Comparison of ENCODE assay signal across 9 mouse cellular contexts in genomic region chr16:9768356-9768755, GRCm38 (mm10).
A peak's percentile ranks its signal among the peaks of the same experiment; 100 is the strongest.
DNase-seq lines count a peak whose midpoint lies in the region; ATAC-seq lines count a peak whose summit lies in the region.
"Had no signal": no experiment of that assay in that cellular context is flagged by ENCODE, and none has a peak within 500 bp of the region (broad histone marks: within the 10 kb centered on the region; RNA-seq: fewer than 3 reads in every experiment).

No protein-coding gene starts in this region.

- no peak overlapping the region for H3K4me3 ChIP-seq in neural tube, embryonic 14.5 days (ENCODE audit: low read depth, low read length)
- H3K4me3 ChIP-seq in midbrain, embryonic 10.5 days = no peak overlapping the region
- H3K4me3 ChIP-seq: heart, embryonic 10.5 days had no signal

- no peaks in the 10 kb centered on the region for H3K27me3 ChIP-seq in neural tube, embryonic 14.5 days (ENCODE audit: control insufficient read depth, insufficient read depth, low read length)
- no peaks in the 10 kb centered on the region for H3K27me3 ChIP-seq in midbrain, embryonic 10.5 days (ENCODE audit: low read depth, poor library complexity, severe bottlenecking)

- no peak overlapping the region for H3K4me2 ChIP-seq in neural tube, embryonic 14.5 days (ENCODE audit: low read depth, low read length)

- no peak overlapping the region for H3K9ac ChIP-seq in neural tube, embryonic 14.5 days (replicated peaks; ENCODE audit: low read depth, low read length)

- ATAC-seq in neural tube, embryonic 14.5 days (ENCODE audit: low read depth) = 0 out of 2 replicates have a peak, but pooled peaks have one; percentile 54

- no peaks in the 10 kb centered on the region for H3K9me3 ChIP-seq in neural tube, embryonic 14.5 days (ENCODE audit: control insufficient read depth, low read length)
- H3K9me3 ChIP-seq in midbrain, embryonic 10.5 days (replicated peaks) = no peaks in the 10 kb centered on the region
- H3K9me3 ChIP-seq: heart, embryonic 10.5 days had no signal

- 69% methylated on average over 5 of the region's 5 CpGs for WGBS in neural tube, embryonic 14.5 days
- 91% methylated on average over 5 of the region's 5 CpGs for WGBS in midbrain, embryonic 10.5 days

- no peaks in the 10 kb centered on the region for H3K36me3 ChIP-seq in neural tube, embryonic 14.5 days (ENCODE audit: control insufficient read depth, insufficient read depth, low read length)
- no peaks in the 10 kb centered on the region for H3K36me3 ChIP-seq in midbrain, embryonic 10.5 days
- H3K36me3 ChIP-seq: heart, embryonic 10.5 days had no signal

- no peak for DNase-seq in neural tube, embryonic 10.5 days (ENCODE audit: extremely low spot score, low spot score)
- DNase-seq in cerebellum, postnatal 14 days = peak; percentile 89 to 92
- DNase-seq in layer of hippocampus, postnatal 25 days (ENCODE audit: extremely low spot score in 1 of 2, low spot score in 1 of 2) = peak; percentile 60 to 73
- peak; percentile 86 for DNase-seq in telencephalon, adult 2 months (ENCODE audit: low read depth, low spot score)
- no peak for DNase-seq in B cell, adult 2 months
- DNase-seq in midbrain, embryonic 10.5 days (ENCODE audit: low spot score) = no peak
- DNase-seq: thymus, postnatal 14 days had no signal

- no peaks in the 10 kb centered on the region for H3K4me1 ChIP-seq in neural tube, embryonic 14.5 days (ENCODE audit: control insufficient read depth, insufficient read depth, low read length)
- H3K4me1 ChIP-seq in midbrain, embryonic 10.5 days = no peaks in the 10 kb centered on the region
- H3K4me1 ChIP-seq: heart, embryonic 10.5 days had no signal

- no peak overlapping the region for H3K27ac ChIP-seq in neural tube, embryonic 14.5 days (ENCODE audit: low read depth, low read length)
- H3K27ac ChIP-seq in midbrain, embryonic 10.5 days (replicated peaks) = no peak overlapping the region
- H3K27ac ChIP-seq: heart, embryonic 10.5 days had no signal

Comparison
In these comparisons a context has a peak if more than half of its experiments do, and no peak if none do; other contexts are left out.
1. DNase-seq: peak in cerebellum, postnatal 14 days (2 of 2), layer of hippocampus, postnatal 25 days (2 of 2) and telencephalon, adult 2 months (single experiment); none in neural tube, embryonic 10.5 days (single experiment), B cell, adult 2 months (0 of 2) and midbrain, embryonic 10.5 days (single experiment).